Mouse (Mus musculus): ENCODE measurements around the gene Cdk17.

DNA sequence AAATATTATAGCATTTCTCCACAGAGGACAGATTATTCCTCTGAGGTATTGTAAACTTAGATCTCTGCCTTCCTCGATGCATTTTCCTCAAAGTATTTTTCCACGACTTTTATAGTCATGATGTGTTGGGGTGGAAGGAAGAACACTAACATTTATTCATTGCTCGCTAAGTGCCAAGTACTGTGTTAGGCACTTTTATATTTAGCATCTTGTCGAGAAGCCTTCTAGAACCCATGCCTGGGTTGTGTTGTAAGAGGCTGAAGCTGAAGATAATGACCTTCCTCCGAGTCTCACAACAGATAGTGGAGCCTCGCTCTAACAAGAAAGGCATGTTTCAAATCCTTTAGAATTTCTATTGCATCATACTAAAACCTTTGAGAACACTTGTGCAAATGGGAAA lies 8.9 kb upstream of the Cdk17 start:
- TF ChIP-seq CTCF (IDR thresholded peaks at IDR 0.05; ENCODE audit: extremely low read depth, insufficient read length, insufficient replicate concordance, low read depth, low read length): no peak
- TF ChIP-seq POLR2A (IDR thresholded peaks at IDR 0.05; ENCODE audit: low read depth, low read length): no peak

All from small intestine, adult 2 months (tissue).